Mouse (Mus musculus): ENCODE measurements around the gene Ensa. TPM values are rescaled to one million over a fixed set of nuclear protein-coding genes. Genes with fewer than 3 reads are reported as not detected.
"Not testable (repeated sequence)": the region's sequence is repeated elsewhere in the genome, so short reads cannot be mapped to it uniquely, and the experiment has no call there.

Gene Ensa
- polyA plus RNA-seq, 1 experiment from 2014 or later: 79.1 TPM

DNA sequence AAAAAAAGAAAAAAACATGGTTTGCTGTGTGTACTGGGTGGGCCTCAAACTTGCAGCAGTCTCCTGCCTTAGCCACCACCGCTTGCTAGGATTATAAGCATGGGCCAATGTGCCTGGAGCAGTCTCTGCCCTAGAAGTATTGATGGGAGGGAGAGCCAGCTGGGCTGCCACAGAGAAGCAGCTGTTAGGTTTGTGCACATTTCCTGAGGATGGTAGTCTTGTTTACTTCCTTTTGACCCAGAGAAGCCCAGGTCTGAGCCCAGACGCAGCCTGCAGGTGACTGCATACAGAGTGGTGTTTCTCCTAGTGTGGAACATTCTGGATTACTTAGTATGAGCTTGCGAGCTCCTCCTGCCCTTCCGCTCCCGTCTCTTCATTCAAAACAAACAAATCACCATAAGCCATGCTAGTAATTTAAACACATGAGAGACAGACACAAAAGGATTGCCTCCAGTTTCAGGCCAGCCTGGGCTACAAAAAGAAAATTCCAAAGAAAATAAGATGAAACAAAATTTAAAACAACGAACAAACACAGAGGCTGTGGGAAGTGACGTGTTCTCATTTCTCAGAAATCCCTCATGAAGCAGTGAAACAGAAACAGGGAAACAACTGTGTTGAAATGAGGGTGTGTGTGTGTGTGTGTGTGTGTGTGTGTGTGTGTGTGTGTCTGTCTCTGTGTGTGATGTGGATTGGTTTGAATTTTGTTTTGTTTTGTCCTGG is 44.0 kb downstream of the Ensa start:
- Histone ChIP-seq H3K4me3 (no peak overlapping the region), H3K9me3 (no peaks in the 10 kb centered on the region), H3K4me1 (peaks cover 71% of the 10 kb centered on the region), H3K27me3 (replicated peaks; ENCODE audit: low read depth, poor library complexity, severe bottlenecking) (no peaks in the 10 kb centered on the region), H3K27ac (replicated peaks) (peak overlapping the region; percentile 70; the same call in 1 of the 2 replicates), H3K36me3 (replicated peaks) (peaks cover 82% of the 10 kb centered on the region)
- DNase-seq (ENCODE audit: low spot score): no peak
- 81% methylated on average over 7 of the region's 7 CpGs for WGBS

DNA sequence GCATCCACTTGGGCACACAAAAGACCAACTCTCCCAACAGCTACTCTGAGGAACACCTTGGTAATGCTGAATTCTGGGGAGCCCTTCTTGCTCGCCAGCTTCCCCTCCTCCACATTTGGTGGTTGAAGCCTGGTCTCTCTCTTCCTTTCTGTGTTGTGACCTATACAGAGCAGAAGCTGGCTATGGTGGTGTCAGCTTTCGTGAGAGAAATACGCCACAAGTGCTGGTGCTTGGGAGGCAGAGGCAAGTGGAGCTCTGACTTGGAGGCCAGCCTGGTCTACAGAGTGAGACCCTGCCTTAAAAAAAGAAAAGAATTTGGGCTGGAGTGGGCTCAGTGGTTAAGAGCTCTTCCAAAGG is 44.5 kb downstream of the Ensa start:
- H3K36me3 ChIP-seq (replicated peaks): peaks cover 82% of the 10 kb centered on the region
- no peak overlapping the region for H3K27ac ChIP-seq (replicated peaks)
- H3K27me3 ChIP-seq (replicated peaks; ENCODE audit: low read depth, poor library complexity, severe bottlenecking): no peaks in the 10 kb centered on the region
- no peak overlapping the region for H3K4me3 ChIP-seq
- no peak for DNase-seq (ENCODE audit: low spot score)
- H3K9me3 ChIP-seq: no peaks in the 10 kb centered on the region
- H3K4me1 ChIP-seq: peaks cover 72% of the 10 kb centered on the region
- 89% methylated on average over 3 of the region's 3 CpGs for WGBS

DNA sequence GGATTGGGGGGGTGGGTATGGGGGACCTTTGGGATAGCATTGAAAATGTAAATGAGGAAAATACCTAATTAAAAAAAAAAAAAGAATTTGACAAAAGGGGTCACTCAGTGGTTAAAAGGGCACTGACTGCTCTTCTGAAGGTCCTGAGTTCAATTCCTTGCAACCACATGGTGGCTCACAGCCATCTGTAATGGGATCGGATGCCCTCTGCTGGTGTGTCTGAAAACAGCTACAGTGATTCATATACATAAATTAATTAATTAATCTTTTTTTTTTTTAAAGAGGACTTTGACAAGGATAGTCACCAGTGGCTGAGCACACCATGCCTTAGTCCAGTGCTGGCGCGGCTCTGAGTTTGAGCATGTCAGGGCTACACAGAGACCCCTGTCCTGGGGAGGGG is 45.6 kb downstream of the Ensa start:
- not testable (repeated sequence) for H3K27ac ChIP-seq (replicated peaks); H3K27me3 ChIP-seq (replicated peaks; ENCODE audit: low read depth, poor library complexity, severe bottlenecking); H3K4me3 ChIP-seq; H3K9me3 ChIP-seq; DNase-seq (ENCODE audit: low spot score)
- peaks cover 72% of the 10 kb centered on the region for H3K36me3 ChIP-seq (replicated peaks)
- peaks cover 72% of the 10 kb centered on the region for H3K4me1 ChIP-seq
- 96% methylated on average over 3 of the region's 3 CpGs for WGBS

DNA sequence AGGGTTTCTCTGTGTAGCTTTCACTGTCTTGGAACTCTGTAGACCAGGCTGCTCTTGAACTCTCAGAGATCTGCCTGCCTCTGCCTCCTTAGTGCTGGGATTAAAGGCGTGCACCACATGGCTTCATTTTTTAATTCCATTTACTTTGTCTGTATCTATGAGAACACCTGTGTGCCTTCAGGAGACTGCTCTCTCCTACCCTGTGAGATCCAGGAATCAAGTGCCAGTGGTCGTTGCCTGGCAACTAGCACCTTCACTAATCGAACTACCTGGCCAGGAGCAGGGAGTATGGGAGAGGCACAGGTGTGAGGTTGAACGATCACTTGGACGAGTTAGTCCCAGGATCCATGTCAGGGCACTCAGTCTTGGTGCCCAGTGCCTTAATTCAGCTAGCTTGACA is 46.4 kb downstream of the Ensa start:
- no peak overlapping the region for H3K4me3 ChIP-seq
- H3K27ac ChIP-seq (replicated peaks): no peak overlapping the region
- H3K36me3 ChIP-seq (replicated peaks): peaks cover 67% of the 10 kb centered on the region
- H3K4me1 ChIP-seq: peaks cover 73% of the 10 kb centered on the region
- no peak for DNase-seq (ENCODE audit: low spot score)
- WGBS: 91% methylated on average over 5 of the region's 5 CpGs
- H3K9me3 ChIP-seq: no peaks in the 10 kb centered on the region
- H3K27me3 ChIP-seq (replicated peaks; ENCODE audit: low read depth, poor library complexity, severe bottlenecking): no peaks in the 10 kb centered on the region

DNA sequence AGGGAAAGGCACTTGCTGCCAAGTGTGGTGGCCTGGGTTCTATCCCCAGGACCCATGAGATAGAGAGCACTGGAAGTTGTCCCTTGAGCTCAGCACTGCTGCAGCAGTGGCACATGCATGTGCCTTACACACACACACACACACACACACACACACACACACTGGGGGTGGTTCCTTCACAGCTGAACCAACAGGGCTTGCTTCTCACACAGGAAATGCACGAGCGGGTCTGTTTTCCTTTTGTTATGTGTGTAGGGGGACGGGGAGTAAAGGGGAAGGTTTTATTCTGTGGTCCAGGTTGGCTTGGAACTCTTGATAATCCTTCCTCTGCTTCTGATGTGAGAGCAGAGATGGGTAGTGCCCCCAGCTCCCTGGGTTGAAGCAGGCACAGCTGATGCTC is 47.7 kb downstream of the Ensa start:
- no peak for DNase-seq (ENCODE audit: low spot score)
- Histone ChIP-seq H3K36me3 (replicated peaks) (peaks cover 65% of the 10 kb centered on the region), H3K9me3 (no peaks in the 10 kb centered on the region), H3K27ac (replicated peaks) (peak overlapping the region; percentile 87), H3K4me1 (peaks cover 69% of the 10 kb centered on the region), H3K27me3 (replicated peaks; ENCODE audit: low read depth, poor library complexity, severe bottlenecking) (no peaks in the 10 kb centered on the region), H3K4me3 (no peak overlapping the region)
- WGBS: 45% methylated on average over 3 of the region's 3 CpGs

DNA sequence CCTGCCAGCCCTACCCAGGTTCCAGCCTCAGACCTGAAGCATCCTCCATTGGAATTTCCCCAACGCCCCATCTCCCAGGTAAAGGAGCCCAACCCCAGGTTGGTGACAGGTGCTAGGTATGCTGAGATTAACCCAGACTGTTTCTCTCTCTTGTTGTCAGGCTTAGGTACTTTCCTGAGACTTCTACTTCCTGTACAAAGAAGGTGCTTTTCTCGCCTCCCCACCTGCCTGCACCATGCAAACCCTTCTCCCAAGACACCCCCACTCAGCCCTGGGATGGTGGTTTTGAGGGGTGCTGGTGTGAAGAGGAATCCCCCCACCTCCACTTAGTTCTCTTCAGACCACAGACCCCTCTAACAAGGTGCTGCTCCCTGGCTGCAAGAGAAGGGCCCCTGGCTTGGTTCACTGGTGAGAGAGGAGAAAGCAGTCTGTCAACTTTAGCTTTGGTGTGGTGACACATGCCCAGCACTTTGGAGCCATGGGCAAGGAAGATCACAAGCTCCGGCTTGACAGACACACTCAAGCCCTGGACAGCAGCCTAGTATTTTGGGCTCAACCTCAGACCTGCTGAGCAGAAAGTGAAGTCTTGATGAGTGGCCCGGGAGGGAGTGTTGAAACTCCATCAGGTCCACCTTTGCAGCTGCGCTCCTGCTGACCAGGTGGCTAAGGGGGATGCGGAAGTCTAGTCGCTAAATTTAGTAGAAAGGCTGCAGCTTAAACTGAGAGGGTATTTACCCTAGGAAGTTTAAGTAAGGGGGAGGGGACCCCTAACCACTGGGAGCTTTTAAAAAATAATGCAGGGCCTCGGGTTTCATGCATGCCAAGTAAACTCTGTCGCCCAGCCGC is 48.3 kb downstream of the Ensa start:
- H3K9me3 ChIP-seq: no peaks in the 10 kb centered on the region
- 51% methylated on average over 10 of the region's 10 CpGs for WGBS

DNA sequence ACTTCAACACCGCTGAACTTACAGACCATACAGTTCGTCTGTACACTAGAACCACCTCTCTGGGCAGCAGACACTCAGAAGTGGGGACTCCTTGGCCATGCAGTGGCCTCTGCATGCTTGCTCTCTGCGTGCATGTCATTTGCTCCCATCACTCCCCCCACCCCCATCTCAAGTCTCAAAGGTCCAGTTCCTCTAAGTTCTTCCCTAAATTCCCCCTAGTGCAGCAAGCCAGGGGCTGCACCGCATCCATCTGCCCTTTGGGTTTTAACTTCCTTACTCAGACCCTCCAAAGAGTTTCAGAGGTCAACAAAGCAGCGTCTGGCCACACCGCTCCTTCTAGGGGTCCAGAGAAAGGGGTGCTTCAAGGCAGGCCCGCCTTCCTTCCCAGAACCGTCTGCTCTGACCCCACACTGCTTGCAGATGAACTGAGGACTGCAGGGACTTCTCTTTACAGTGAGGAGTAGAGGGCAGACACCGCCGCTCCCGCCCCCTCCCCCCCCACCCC is 49.0 kb downstream of the Ensa start:
- Histone ChIP-seq H3K4me3 (peak overlapping the region; percentile 43), H3K9me3 (no peaks in the 10 kb centered on the region), H3K27me3 (replicated peaks; ENCODE audit: low read depth, poor library complexity, severe bottlenecking) (no peaks in the 10 kb centered on the region), H3K4me1 (peaks cover 56% of the 10 kb centered on the region), H3K27ac (replicated peaks) (peak overlapping the region; percentile 87), H3K36me3 (replicated peaks) (peaks cover 56% of the 10 kb centered on the region)
- no peak for DNase-seq (ENCODE audit: low spot score)
- WGBS: 18% methylated on average over 11 of the region's 11 CpGs

More for the DNA sequence above, 48.3 kb downstream of the Ensa start:
- H3K36me3 ChIP-seq (replicated peaks): peaks cover 63% of the 10 kb centered on the region
- DNase-seq (ENCODE audit: low spot score): no peak
- no peaks in the 10 kb centered on the region for H3K27me3 ChIP-seq (replicated peaks; ENCODE audit: low read depth, poor library complexity, severe bottlenecking)
- H3K27ac ChIP-seq (replicated peaks): peak overlapping the region; percentile 87
- peaks cover 63% of the 10 kb centered on the region for H3K4me1 ChIP-seq
- peak overlapping the region; percentile 43; the same call in 1 of the 2 replicates for H3K4me3 ChIP-seq

DNA sequence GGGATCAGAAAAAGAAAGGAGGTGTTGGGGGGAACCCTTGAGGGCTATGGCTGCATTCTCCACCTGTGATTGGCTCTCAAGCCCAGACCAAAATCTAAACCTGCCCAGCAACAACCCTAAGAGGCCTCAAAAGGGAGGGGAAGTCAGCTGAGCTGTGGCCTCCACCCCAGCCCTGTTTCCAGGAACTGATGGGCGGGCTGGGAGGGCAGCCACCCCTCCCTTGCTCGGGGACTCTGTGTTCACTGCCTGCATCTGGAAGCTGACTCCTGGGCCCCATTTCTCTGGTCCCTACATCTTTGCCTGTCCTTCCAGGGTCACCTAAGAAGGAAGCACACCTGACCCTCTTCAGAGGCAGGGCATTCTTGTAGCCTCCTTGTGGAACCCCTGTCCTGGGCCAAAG is 49.4 kb downstream of the Ensa start:
- Histone ChIP-seq H3K36me3 (replicated peaks) (peaks cover 53% of the 10 kb centered on the region), H3K4me3 (peak overlapping the region; percentile 43), H3K9me3 (no peaks in the 10 kb centered on the region), H3K27me3 (replicated peaks; ENCODE audit: low read depth, poor library complexity, severe bottlenecking) (no peaks in the 10 kb centered on the region), H3K27ac (replicated peaks) (peak overlapping the region; percentile 87), H3K4me1 (peaks cover 54% of the 10 kb centered on the region)
- 6% methylated on average over 2 of the region's 2 CpGs for WGBS
- peak; percentile 73 for DNase-seq (ENCODE audit: low spot score)

DNA sequence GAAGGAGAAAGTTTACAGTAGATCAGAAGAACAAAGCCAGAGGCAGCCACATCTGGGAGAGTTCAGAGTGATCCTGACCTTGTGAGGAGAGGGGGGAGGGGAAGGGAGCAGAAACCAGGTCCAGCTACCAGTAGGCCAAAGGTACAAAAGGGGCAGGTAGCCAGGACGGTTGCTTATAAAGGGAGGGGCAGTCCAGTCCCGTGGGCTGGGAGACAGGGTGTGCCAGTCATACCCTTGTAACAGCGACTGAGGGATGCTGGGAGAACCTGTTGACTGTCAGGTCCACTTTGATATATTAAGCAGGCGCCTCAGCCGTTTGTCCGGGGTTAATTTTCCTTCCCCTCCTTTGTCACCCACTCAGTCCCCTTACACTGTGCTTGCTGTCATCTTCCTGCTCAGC is 50.0 kb downstream of the Ensa start:
- no peak for DNase-seq (ENCODE audit: low spot score)
- H3K27ac ChIP-seq (replicated peaks): peak overlapping the region; percentile 87
- WGBS: 24% methylated on average over 6 of the region's 6 CpGs

DNA sequence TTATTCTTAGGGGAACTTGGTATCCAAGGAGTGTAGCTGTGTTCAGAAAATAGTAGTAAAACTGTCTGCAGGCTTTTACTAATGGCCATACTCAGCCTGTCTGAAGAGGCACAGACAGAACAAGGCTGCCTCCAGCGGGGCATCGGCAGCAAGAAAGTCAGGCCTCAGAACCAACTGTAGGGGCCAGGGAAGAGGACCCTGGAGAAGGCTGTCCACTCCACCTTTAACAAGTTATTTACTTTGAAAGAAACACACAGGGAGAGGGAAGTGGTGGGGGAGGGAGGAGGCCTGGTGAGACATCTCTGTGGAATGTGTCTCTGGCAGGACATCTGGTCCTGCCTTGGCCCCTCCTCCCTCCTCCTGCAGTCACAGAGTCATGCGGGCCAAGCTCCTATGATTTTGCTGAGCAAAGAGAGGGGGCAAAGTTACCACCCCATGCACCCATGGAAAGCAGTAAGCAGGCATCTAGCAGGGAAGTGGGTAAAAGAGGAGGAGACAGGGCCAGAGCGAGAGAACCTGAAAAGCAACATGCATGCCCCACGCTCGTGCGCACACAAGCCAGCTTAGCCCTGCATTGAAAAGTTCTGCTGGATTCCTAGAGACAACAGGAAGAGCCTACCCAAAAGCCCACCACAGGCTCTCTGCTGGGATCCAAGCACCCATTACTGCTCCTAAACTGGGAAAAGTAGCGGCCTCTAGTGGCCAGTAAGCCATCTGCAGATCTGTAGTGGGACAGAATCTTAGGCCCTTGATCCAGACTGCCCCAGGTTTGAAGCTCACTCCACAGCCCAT is 50.7 kb downstream of the Ensa start:
- 18% methylated on average over 8 of the region's 8 CpGs for WGBS
- peaks cover 59% of the 10 kb centered on the region for H3K4me1 ChIP-seq

More for the DNA sequence above, 50.0 kb downstream of the Ensa start:
- H3K4me3 ChIP-seq: peak overlapping the region; percentile 38; the same call in 1 of the 2 replicates
- H3K4me1 ChIP-seq: peaks cover 55% of the 10 kb centered on the region
- no peaks in the 10 kb centered on the region for H3K9me3 ChIP-seq
- peaks cover 53% of the 10 kb centered on the region for H3K36me3 ChIP-seq (replicated peaks)
- no peaks in the 10 kb centered on the region for H3K27me3 ChIP-seq (replicated peaks; ENCODE audit: low read depth, poor library complexity, severe bottlenecking)

DNA sequence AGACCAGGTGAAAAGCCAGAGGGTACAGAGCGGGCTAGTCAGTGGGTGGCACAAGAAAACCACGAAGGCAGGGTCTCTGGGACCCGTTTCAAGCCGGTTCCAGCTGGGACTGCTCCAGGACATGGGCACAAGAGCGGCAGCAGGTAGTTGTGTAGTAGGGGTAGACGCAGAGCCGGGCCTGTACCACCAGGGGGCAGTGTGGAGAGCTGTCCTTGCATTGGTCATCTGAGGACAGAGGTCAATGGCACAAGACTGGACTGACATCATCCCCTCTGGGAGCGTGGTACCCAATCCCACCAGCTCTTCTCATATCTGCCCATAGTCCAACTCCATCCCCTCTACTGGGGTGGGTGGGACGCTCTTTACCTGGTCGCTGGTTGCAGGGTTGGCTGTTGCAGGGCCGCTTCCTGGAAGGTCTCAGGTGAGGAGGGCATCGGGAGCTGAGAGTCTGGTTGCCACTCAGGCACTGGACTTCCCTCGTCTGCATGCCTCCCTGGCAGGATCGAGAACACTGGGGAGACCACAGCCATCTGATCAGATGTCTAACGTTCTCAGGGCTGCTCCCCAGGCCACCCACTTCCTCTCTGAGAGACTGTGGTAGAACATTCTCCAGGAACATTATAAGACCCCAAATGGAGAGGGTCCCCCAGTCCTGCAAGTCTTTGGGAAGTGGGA is 52.1 kb downstream of the Ensa start:
- DNase-seq (ENCODE audit: low spot score): peak; percentile 78
- 59% methylated on average over 15 of the region's 15 CpGs for WGBS
- H3K36me3 ChIP-seq (replicated peaks): peaks cover 39% of the 10 kb centered on the region
- H3K27me3 ChIP-seq (replicated peaks; ENCODE audit: low read depth, poor library complexity, severe bottlenecking): no peaks in the 10 kb centered on the region
- peaks cover 71% of the 10 kb centered on the region for H3K4me1 ChIP-seq
- no peak overlapping the region; the same call in 1 of the 2 replicates for H3K27ac ChIP-seq (replicated peaks)
- H3K4me3 ChIP-seq: no peak overlapping the region
- no peaks in the 10 kb centered on the region for H3K9me3 ChIP-seq

More for the DNA sequence above, 50.7 kb downstream of the Ensa start:
- Histone ChIP-seq H3K4me3 (peak overlapping the region; percentile 38), H3K36me3 (replicated peaks) (peaks cover 53% of the 10 kb centered on the region), H3K27ac (replicated peaks) (peak overlapping the region; percentile 87), H3K27me3 (replicated peaks; ENCODE audit: low read depth, poor library complexity, severe bottlenecking) (no peaks in the 10 kb centered on the region), H3K9me3 (no peaks in the 10 kb centered on the region)
- peak; percentile 73 for DNase-seq (ENCODE audit: low spot score)
